Mouse (Mus musculus): ENCODE data around the gene Bcl2l12. TPM values are rescaled to one million over a fixed set of nuclear protein-coding genes. Genes with fewer than 3 reads are reported as not detected.

Bcl2l12 gene
- total and polyA plus RNA-seq, 2 experiments from 2014 or later: 5.9 to 11.4 TPM

DNA sequence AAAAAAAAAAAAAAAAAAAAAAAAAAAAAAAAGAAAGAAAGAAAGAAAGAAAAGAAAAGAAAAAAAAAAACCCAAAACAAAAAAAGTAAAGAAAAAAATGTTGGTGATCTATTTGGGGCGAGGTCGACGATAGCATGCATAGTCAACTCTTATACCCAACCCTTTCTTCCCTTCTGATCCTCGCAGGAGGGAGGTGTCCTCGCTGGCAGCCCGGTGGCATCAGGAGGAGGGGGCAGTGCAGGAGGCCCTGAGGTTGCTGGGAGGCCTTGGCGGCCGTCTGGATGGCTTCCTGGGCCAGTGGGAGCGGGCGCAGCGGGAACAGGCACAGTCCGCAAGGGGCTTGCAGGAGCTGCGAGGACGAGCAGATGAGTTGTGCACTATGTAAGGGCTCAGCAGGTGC, 45.0 kb downstream of the Bcl2l12 start:
- H3K27ac ChIP-seq (ENCODE audit: low read depth, low read length): no peak overlapping the region
- no peak overlapping the region for H3K9ac ChIP-seq (replicated peaks; ENCODE audit: low read length, poor library complexity, severe bottlenecking)
- H3K4me2 ChIP-seq (ENCODE audit: low read depth, low read length, poor library complexity, severe bottlenecking): no peak overlapping the region
- H3K27me3 ChIP-seq (ENCODE audit: insufficient read depth, low read length): peaks cover 15% of the 10 kb centered on the region
- no peaks in the 10 kb centered on the region for H3K36me3 ChIP-seq (ENCODE audit: insufficient read depth, low read length)
- no peaks in the 10 kb centered on the region for H3K9me3 ChIP-seq (ENCODE audit: low read length)
- WGBS: 57% methylated on average over 14 of the region's 14 CpGs
- DNase-seq (ENCODE audit: low spot score) (no peak), ATAC-seq (ENCODE audit: low FRiP score) (no peak)
- no peak for TF ChIP-seq CTCF (IDR thresholded peaks at IDR 0.05)
- no peak overlapping the region for H3K4me3 ChIP-seq (ENCODE audit: low read depth, low read length)
- no peaks in the 10 kb centered on the region for H3K4me1 ChIP-seq (ENCODE audit: insufficient read depth, low read length)

DNA sequence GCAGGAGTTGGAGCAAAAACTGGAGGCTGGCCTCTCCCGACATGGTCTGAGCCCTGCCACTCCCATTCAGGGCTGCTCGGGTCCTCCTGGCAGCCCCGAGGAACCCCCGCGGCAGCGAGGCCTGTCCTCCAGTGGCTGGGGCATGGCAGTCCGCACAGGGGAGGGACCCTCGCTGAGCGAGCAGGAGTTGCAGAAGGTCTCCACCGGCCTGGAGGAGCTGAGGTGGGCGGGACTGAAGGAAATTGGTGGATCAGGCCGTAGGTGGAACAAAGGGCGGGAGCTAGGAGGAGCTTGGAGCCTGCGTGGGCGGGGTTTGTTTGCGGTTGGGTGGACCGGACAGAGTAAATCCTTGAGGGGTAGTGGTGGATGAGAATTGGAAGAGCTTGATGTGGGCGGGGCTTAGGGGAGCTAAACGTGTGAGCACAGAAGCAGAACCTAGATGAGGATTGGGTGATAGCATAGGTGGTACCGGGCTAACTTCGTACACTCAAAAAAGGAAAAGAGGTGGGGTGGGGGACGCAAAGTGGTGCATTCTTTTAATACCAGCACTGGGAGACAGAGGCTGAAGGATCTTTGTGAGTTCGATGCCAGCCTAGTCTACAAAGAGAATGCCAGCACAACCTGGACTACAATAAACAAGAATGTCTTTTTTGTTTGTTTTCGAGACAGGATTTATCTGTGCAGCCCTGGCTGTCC, 45.8 kb downstream of the Bcl2l12 start:
- Histone ChIP-seq H3K36me3 (ENCODE audit: insufficient read depth, low read length) (no peaks in the 10 kb centered on the region), H3K4me1 (ENCODE audit: insufficient read depth, low read length) (no peaks in the 10 kb centered on the region), H3K9me3 (ENCODE audit: low read length) (no peaks in the 10 kb centered on the region), H3K27ac (ENCODE audit: low read depth, low read length) (no peak overlapping the region), H3K9ac (replicated peaks; ENCODE audit: low read length, poor library complexity, severe bottlenecking) (peak overlapping the region; percentile 55), H3K4me3 (ENCODE audit: low read depth, low read length) (peak overlapping the region; percentile 42), H3K27me3 (ENCODE audit: insufficient read depth, low read length) (peaks cover 15% of the 10 kb centered on the region), H3K4me2 (ENCODE audit: low read depth, low read length, poor library complexity, severe bottlenecking) (peak overlapping the region; percentile 69)
- WGBS: 6% methylated on average over 24 of the region's 24 CpGs
- DNase-seq (ENCODE audit: low spot score) (peak; percentile 94), ATAC-seq (ENCODE audit: low FRiP score) (peak; percentile 74)
- TF ChIP-seq CTCF (IDR thresholded peaks at IDR 0.05): no peak

DNA sequence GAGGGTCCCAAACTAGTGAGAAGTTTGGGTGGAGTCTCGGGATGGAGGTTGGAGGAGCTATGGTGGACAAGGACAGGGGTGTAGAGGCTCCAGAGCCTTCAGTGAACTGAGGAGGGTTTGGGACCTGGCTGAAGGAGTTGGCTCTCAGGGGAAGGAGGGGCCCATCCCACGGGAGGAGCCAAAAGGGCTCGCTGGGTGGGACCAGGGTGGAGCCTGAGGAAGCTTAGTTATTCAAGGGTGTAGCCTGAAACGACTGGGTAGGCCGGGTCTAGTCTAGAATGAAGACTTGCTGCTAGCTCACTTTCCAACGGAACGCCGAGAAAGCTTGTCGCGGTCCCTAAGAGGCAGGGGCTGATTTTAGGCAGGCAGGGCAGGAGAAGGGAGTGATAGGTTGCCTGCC, 46.6 kb downstream of the Bcl2l12 start:
- 0% methylated on average over 10 of the region's 10 CpGs for WGBS
- no peak for TF ChIP-seq CTCF (IDR thresholded peaks at IDR 0.05)
- H3K27ac ChIP-seq (ENCODE audit: low read depth, low read length): no peak overlapping the region
- peaks cover 15% of the 10 kb centered on the region for H3K27me3 ChIP-seq (ENCODE audit: insufficient read depth, low read length)
- peak overlapping the region; percentile 69 for H3K4me2 ChIP-seq (ENCODE audit: low read depth, low read length, poor library complexity, severe bottlenecking)
- H3K4me1 ChIP-seq (ENCODE audit: insufficient read depth, low read length): no peaks in the 10 kb centered on the region
- peak; percentile 35; the same call in 1 of the 2 replicates for ATAC-seq (ENCODE audit: low FRiP score)
- no peak overlapping the region for H3K9ac ChIP-seq (replicated peaks; ENCODE audit: low read length, poor library complexity, severe bottlenecking)
- H3K9me3 ChIP-seq (ENCODE audit: low read length): no peaks in the 10 kb centered on the region
- no peaks in the 10 kb centered on the region for H3K36me3 ChIP-seq (ENCODE audit: insufficient read depth, low read length)
- H3K4me3 ChIP-seq (ENCODE audit: low read depth, low read length): peak overlapping the region; percentile 42
- DNase-seq (ENCODE audit: low spot score): no peak

DNA sequence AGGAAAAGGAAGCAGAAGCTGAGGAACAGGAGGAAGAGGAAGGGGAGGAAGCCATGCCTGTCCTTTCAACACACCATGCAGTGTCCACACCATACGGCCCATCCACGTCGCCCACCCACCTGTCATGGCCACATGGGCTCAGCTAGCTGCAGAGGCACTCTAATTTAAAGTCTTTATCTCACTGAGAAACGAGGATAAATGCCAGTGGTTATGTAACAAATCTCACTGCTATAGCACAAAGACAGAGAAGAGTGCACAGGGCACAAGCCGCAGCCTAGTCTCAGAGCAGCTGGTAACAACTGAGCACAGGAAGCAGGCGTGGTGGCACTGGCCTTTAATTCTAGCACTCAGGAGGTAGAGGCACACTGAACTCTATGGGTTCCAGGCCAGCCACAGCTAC, 48.6 kb downstream of the Bcl2l12 start:
- H3K4me1 ChIP-seq (ENCODE audit: insufficient read depth, low read length): no peaks in the 10 kb centered on the region
- 71% methylated on average over 6 of the region's 6 CpGs for WGBS
- peaks cover 15% of the 10 kb centered on the region for H3K27me3 ChIP-seq (ENCODE audit: insufficient read depth, low read length)
- no peak overlapping the region for H3K4me3 ChIP-seq (ENCODE audit: low read depth, low read length)
- H3K27ac ChIP-seq (ENCODE audit: low read depth, low read length): no peak overlapping the region
- TF ChIP-seq CTCF (IDR thresholded peaks at IDR 0.05): no peak
- no peak for ATAC-seq (ENCODE audit: low FRiP score)
- no peaks in the 10 kb centered on the region for H3K36me3 ChIP-seq (ENCODE audit: insufficient read depth, low read length)
- DNase-seq (ENCODE audit: low spot score): no peak
- no peak overlapping the region for H3K4me2 ChIP-seq (ENCODE audit: low read depth, low read length, poor library complexity, severe bottlenecking)
- no peak overlapping the region for H3K9ac ChIP-seq (replicated peaks; ENCODE audit: low read length, poor library complexity, severe bottlenecking)
- no peaks in the 10 kb centered on the region for H3K9me3 ChIP-seq (ENCODE audit: low read length)

DNA sequence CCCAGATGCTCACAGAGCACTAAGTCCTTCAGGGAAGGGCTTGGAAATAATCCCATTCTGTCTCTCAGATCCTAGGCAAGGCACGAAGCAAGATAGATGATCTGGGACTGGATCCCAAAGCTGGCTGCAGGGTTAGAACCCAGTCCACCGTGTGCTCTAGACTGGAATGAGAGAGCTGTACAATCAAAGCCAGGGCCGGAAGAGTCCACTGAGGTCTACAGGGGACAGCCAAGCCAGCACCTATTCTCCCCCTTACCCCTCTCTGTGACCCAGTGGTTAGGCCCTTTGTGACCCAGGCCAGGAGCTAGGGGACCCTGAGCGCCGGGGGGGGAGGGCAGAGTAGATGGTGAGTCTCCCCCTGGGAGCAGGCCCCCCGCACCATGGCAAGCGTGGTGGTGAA, 55.6 kb downstream of the Bcl2l12 start, which contains the start of gene Tsks:
TSS of gene Tsks (plus strand) at position 301 of the 400 bp plus-strand sequence.
- ATAC-seq (ENCODE audit: low FRiP score): no peak
- 76% methylated on average over 7 of the region's 7 CpGs for WGBS
- H3K36me3 ChIP-seq (ENCODE audit: insufficient read depth, low read length): no peaks in the 10 kb centered on the region
- no peak within 1 kb of the TSS for H3K4me2 ChIP-seq (ENCODE audit: low read depth, low read length, poor library complexity, severe bottlenecking)
- no peaks in the 10 kb centered on the region for H3K27me3 ChIP-seq (ENCODE audit: insufficient read depth, low read length)
- H3K4me3 ChIP-seq (ENCODE audit: low read depth, low read length): no peak within 1 kb of the TSS
- no peak for TF ChIP-seq CTCF (IDR thresholded peaks at IDR 0.05)
- no peak within 1 kb of the TSS for H3K9ac ChIP-seq (replicated peaks; ENCODE audit: low read length, poor library complexity, severe bottlenecking)
- no peak for DNase-seq (ENCODE audit: low spot score)
- H3K4me1 ChIP-seq (ENCODE audit: insufficient read depth, low read length): no peaks in the 10 kb centered on the region
- H3K27ac ChIP-seq (ENCODE audit: low read depth, low read length): no peak within 1 kb of the TSS
- no peaks in the 10 kb centered on the region for H3K9me3 ChIP-seq (ENCODE audit: low read length)

Small RNAs within 50 kb of the gene (microRNA-seq; reads per million reads assigned to microRNA genes)
- not detected for gene Mir7054 (ENCODE audit: borderline number of aligned reads)

Other genes with a start within 250 kb of the Bcl2l12 start
Only the 30 nearest of the 36 such genes appear.
- 51.4 and 65.9 TPM in 2 replicates for gene Nup62, start 182.6 kb downstream of the Bcl2l12 start, total RNA-seq (2014; rRNA removed)
- 45.8 and 46.9 TPM in 2 replicates for gene Nup62, start 182.6 kb downstream of the Bcl2l12 start, polyA plus RNA-seq (2015; fragmentation: Nextera tagmentation; extraction: Ambion mirVana)
- not detected in 2 replicates for gene Il4i1, start 182.3 kb downstream of the Bcl2l12 start, total RNA-seq (2014; rRNA removed)
- 0.62 and 1.1 TPM in 2 replicates for gene Il4i1, start 182.3 kb downstream of the Bcl2l12 start, polyA plus RNA-seq (2015; fragmentation: Nextera tagmentation; extraction: Ambion mirVana)
- gene Atf5, start 182.1 kb downstream of the Bcl2l12 start, total RNA-seq (2014; rRNA removed): 4.8 and 6.8 TPM in 2 replicates
- gene Atf5, start 182.1 kb downstream of the Bcl2l12 start, polyA plus RNA-seq (2015; fragmentation: Nextera tagmentation; extraction: Ambion mirVana): 3.4 and 3.7 TPM in 2 replicates
- gene Akt1s1, start 149.7 kb downstream of the Bcl2l12 start, total RNA-seq (2014; rRNA removed): 104 and 120 TPM in 2 replicates
- 89.1 and 91.0 TPM in 2 replicates for gene Akt1s1, start 149.7 kb downstream of the Bcl2l12 start, polyA plus RNA-seq (2015; fragmentation: Nextera tagmentation; extraction: Ambion mirVana)
- gene Tbc1d17, start 149.6 kb downstream of the Bcl2l12 start, total RNA-seq (2014; rRNA removed): 79.7 and 129 TPM in 2 replicates
- gene Tbc1d17, start 149.6 kb downstream of the Bcl2l12 start, polyA plus RNA-seq (2015; fragmentation: Nextera tagmentation; extraction: Ambion mirVana): 115 and 126 TPM in 2 replicates
- 29.5 and 32.4 TPM in 2 replicates for gene Pnkp, start 141.6 kb downstream of the Bcl2l12 start, total RNA-seq (2014; rRNA removed)
- 31.2 and 31.5 TPM in 2 replicates for gene Pnkp, start 141.6 kb downstream of the Bcl2l12 start, polyA plus RNA-seq (2015; fragmentation: Nextera tagmentation; extraction: Ambion mirVana)
- gene Ptov1, start 128.9 kb downstream of the Bcl2l12 start, total RNA-seq (2014; rRNA removed): 484 and 500 TPM in 2 replicates
- 430 and 439 TPM in 2 replicates for gene Ptov1, start 128.9 kb downstream of the Bcl2l12 start, polyA plus RNA-seq (2015; fragmentation: Nextera tagmentation; extraction: Ambion mirVana)
- gene Med25, start 106.0 kb downstream of the Bcl2l12 start, total RNA-seq (2014; rRNA removed): 153 and 182 TPM in 2 replicates
- gene Med25, start 106.0 kb downstream of the Bcl2l12 start, polyA plus RNA-seq (2015; fragmentation: Nextera tagmentation; extraction: Ambion mirVana): 150 and 154 TPM in 2 replicates
- gene Fuz, start 102.6 kb downstream of the Bcl2l12 start, total RNA-seq (2014; rRNA removed): 18.5 and 22.4 TPM in 2 replicates
- gene Fuz, start 102.6 kb downstream of the Bcl2l12 start, polyA plus RNA-seq (2015; fragmentation: Nextera tagmentation; extraction: Ambion mirVana): 14.8 and 15.4 TPM in 2 replicates
- 208 and 238 TPM in 2 replicates for gene Ap2a1, start 69.2 kb downstream of the Bcl2l12 start, total RNA-seq (2014; rRNA removed)
- 128 and 129 TPM in 2 replicates for gene Ap2a1, start 69.2 kb downstream of the Bcl2l12 start, polyA plus RNA-seq (2015; fragmentation: Nextera tagmentation; extraction: Ambion mirVana)
- gene Tsks, start 55.5 kb downstream of the Bcl2l12 start, total RNA-seq (2014; rRNA removed): not detected in 2 replicates
- 0.12 and 0.17 TPM in 2 replicates for gene Tsks, start 55.5 kb downstream of the Bcl2l12 start, polyA plus RNA-seq (2015; fragmentation: Nextera tagmentation; extraction: Ambion mirVana)
- gene Cpt1c, start 23.9 kb downstream of the Bcl2l12 start, total RNA-seq (2014; rRNA removed): 88.1 and 90.1 TPM in 2 replicates
- gene Cpt1c, start 23.9 kb downstream of the Bcl2l12 start, polyA plus RNA-seq (2015; fragmentation: Nextera tagmentation; extraction: Ambion mirVana): 54.0 and 56.9 TPM in 2 replicates
- 218 and 285 TPM in 2 replicates for gene Prmt1, start 12.1 kb downstream of the Bcl2l12 start, total RNA-seq (2014; rRNA removed)
- 580 and 583 TPM in 2 replicates for gene Prmt1, start 12.1 kb downstream of the Bcl2l12 start, polyA plus RNA-seq (2015; fragmentation: Nextera tagmentation; extraction: Ambion mirVana)
- 37.2 and 40.6 TPM in 2 replicates for gene Irf3, start 1.1 kb downstream of the Bcl2l12 start, total RNA-seq (2014; rRNA removed)
- gene Irf3, start 1.1 kb downstream of the Bcl2l12 start, polyA plus RNA-seq (2015; fragmentation: Nextera tagmentation; extraction: Ambion mirVana): 25.6 and 25.9 TPM in 2 replicates
- gene Scaf1, start 17.7 kb upstream of the Bcl2l12 start, total RNA-seq (2014; rRNA removed): 86.5 and 90.9 TPM in 2 replicates
- gene Scaf1, start 17.7 kb upstream of the Bcl2l12 start, polyA plus RNA-seq (2015; fragmentation: Nextera tagmentation; extraction: Ambion mirVana): 49.0 and 53.3 TPM in 2 replicates
- gene Rras, start 19.2 kb upstream of the Bcl2l12 start, total RNA-seq (2014; rRNA removed): 7.3 and 7.9 TPM in 2 replicates
- 11.9 and 14.0 TPM in 2 replicates for gene Rras, start 19.2 kb upstream of the Bcl2l12 start, polyA plus RNA-seq (2015; fragmentation: Nextera tagmentation; extraction: Ambion mirVana)
- gene Prr12, start 54.2 kb upstream of the Bcl2l12 start, total RNA-seq (2014; rRNA removed): 17.4 and 17.9 TPM in 2 replicates
- 8.8 and 9.2 TPM in 2 replicates for gene Prr12, start 54.2 kb upstream of the Bcl2l12 start, polyA plus RNA-seq (2015; fragmentation: Nextera tagmentation; extraction: Ambion mirVana)
- gene Nosip, start 63.7 kb upstream of the Bcl2l12 start, total RNA-seq (2014; rRNA removed): 68.3 and 79.4 TPM in 2 replicates
- 70.0 and 72.3 TPM in 2 replicates for gene Nosip, start 63.7 kb upstream of the Bcl2l12 start, polyA plus RNA-seq (2015; fragmentation: Nextera tagmentation; extraction: Ambion mirVana)
- gene Prrg2, start 64.0 kb upstream of the Bcl2l12 start, total RNA-seq (2014; rRNA removed): 7.7 and 10.3 TPM in 2 replicates
- 13.7 and 15.7 TPM in 2 replicates for gene Prrg2, start 64.0 kb upstream of the Bcl2l12 start, polyA plus RNA-seq (2015; fragmentation: Nextera tagmentation; extraction: Ambion mirVana)
- gene Rcn3, start 93.5 kb upstream of the Bcl2l12 start, total RNA-seq (2014; rRNA removed): 24.2 and 29.5 TPM in 2 replicates
- gene Rcn3, start 93.5 kb upstream of the Bcl2l12 start, polyA plus RNA-seq (2015; fragmentation: Nextera tagmentation; extraction: Ambion mirVana): 31.9 and 33.6 TPM in 2 replicates
- gene Fcgrt, start 105.1 kb upstream of the Bcl2l12 start, total RNA-seq (2014; rRNA removed): 27.2 and 30.5 TPM in 2 replicates
- 36.4 and 44.5 TPM in 2 replicates for gene Fcgrt, start 105.1 kb upstream of the Bcl2l12 start, polyA plus RNA-seq (2015; fragmentation: Nextera tagmentation; extraction: Ambion mirVana)
- 1,069 and 1,136 TPM in 2 replicates for gene Rps11, start 125.7 kb upstream of the Bcl2l12 start, total RNA-seq (2014; rRNA removed)
- 671 and 697 TPM in 2 replicates for gene Rps11, start 125.7 kb upstream of the Bcl2l12 start, polyA plus RNA-seq (2015; fragmentation: Nextera tagmentation; extraction: Ambion mirVana)
- gene Rpl13a, start 130.0 kb upstream of the Bcl2l12 start, total RNA-seq (2014; rRNA removed): 1,048 and 1,621 TPM in 2 replicates
- 667 and 701 TPM in 2 replicates for gene Rpl13a, start 130.0 kb upstream of the Bcl2l12 start, polyA plus RNA-seq (2015; fragmentation: Nextera tagmentation; extraction: Ambion mirVana)
- gene Gm45713, start 137.5 kb upstream of the Bcl2l12 start, total RNA-seq (2014; rRNA removed): 2.0 TPM in 1 of 2 replicates, not detected in the other
- 0.39 TPM in 1 of 2 replicates, not detected in the other for gene Gm45713, start 137.5 kb upstream of the Bcl2l12 start, polyA plus RNA-seq (2015; fragmentation: Nextera tagmentation; extraction: Ambion mirVana)
- 3.4 and 7.8 TPM in 2 replicates for gene Flt3l, start 137.7 kb upstream of the Bcl2l12 start, total RNA-seq (2014; rRNA removed)
- gene Flt3l, start 137.7 kb upstream of the Bcl2l12 start, polyA plus RNA-seq (2015; fragmentation: Nextera tagmentation; extraction: Ambion mirVana): 1.3 and 1.7 TPM in 2 replicates
- gene Pih1d1, start 155.6 kb upstream of the Bcl2l12 start, total RNA-seq (2014; rRNA removed): 104 and 124 TPM in 2 replicates
- 77.1 and 81.6 TPM in 2 replicates for gene Pih1d1, start 155.6 kb upstream of the Bcl2l12 start, polyA plus RNA-seq (2015; fragmentation: Nextera tagmentation; extraction: Ambion mirVana)
- gene Aldh16a1, start 155.9 kb upstream of the Bcl2l12 start, total RNA-seq (2014; rRNA removed): 18.9 and 22.0 TPM in 2 replicates
- 12.9 and 15.2 TPM in 2 replicates for gene Aldh16a1, start 155.9 kb upstream of the Bcl2l12 start, polyA plus RNA-seq (2015; fragmentation: Nextera tagmentation; extraction: Ambion mirVana)
- gene Slc17a7, start 165.2 kb upstream of the Bcl2l12 start, total RNA-seq (2014; rRNA removed): 1.9 and 2.5 TPM in 2 replicates
- 0.95 and 0.96 TPM in 2 replicates for gene Slc17a7, start 165.2 kb upstream of the Bcl2l12 start, polyA plus RNA-seq (2015; fragmentation: Nextera tagmentation; extraction: Ambion mirVana)
- not detected in 2 replicates for gene Gfy, start 180.9 kb upstream of the Bcl2l12 start, total RNA-seq (2014; rRNA removed)
- 0.11 and 0.51 TPM in 2 replicates for gene Gfy, start 180.9 kb upstream of the Bcl2l12 start, polyA plus RNA-seq (2015; fragmentation: Nextera tagmentation; extraction: Ambion mirVana)
- not detected in 2 replicates for gene Pth2, start 182.3 kb upstream of the Bcl2l12 start, total RNA-seq (2014; rRNA removed)
- 0.93 and 1.3 TPM in 2 replicates for gene Pth2, start 182.3 kb upstream of the Bcl2l12 start, polyA plus RNA-seq (2015; fragmentation: Nextera tagmentation; extraction: Ambion mirVana)

Data from midbrain, postnatal 0 days (tissue).